Mouse (Mus musculus) left cerebral cortex, postnatal 25 days (tissue): Measurements from ENCODE around the gene Gm9821. TPM values are rescaled to one million over a fixed set of nuclear protein-coding genes. Genes with fewer than 3 reads are reported as not detected.

Source experiments
- DNase-seq, 2 experiments: peaks; one replicate each; pipeline ENCODE4 v3.0.0; 2022; ENCODE audit warnings: low spot score in 2 of 2, mixed read lengths in 1 of 2
- intact Hi-C: fragments of 180-260 bp; cut with DNase I; formaldehyde crosslinking; loops from one replicate; pipeline ENCODE4 v1.15.1; 2025
- microRNA-seq, 2 experiments: library from miRNA; unstranded; fragments of <30 nt; microRNA quantifications; one replicate each; pipeline ENCODE4 v1.2.0; 2022
- total RNA-seq, 2 experiments: library from RNA; stranded (reverse); gene quantifications; 2 replicates each; pipeline ENCODE4 v1.2.3; 2021

Gene Gm9821
- total RNA-seq, 2 experiments from 2014 or later = not detected

DNA sequence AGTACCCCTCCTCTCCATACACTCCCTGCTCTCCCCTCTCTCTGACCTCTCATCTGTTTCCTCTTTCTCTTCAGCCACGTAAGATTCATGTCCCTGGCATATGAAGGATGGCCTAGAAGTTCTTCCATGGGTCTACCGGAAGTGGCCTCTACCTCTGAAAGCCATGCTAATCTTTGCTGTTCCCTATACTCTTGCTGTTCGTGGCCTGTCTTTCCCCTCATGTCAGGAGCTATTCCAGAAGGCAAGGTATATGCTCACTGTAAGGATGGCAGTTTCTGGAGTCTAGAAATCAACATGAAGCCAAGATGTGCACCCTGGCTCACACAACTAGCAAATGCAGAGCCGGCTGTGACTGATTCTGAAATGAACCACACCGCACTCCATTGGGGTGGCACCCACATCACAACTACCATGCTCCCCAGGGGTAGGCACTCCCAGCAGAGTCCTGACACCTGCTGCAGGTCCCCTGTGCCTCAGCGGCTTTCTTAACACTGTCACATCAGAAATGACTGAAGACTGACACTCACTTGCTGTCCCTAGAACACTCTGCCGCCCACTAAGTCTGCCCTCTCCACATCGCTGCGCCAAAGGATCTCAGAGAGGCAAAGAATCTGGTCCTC lies 39.5 kb downstream of the Gm9821 start:
- intact Hi-C loops = loop anchor here (5.0 kb wide), 1 partner anchor 197 kb away; no protein-coding TSS in a partner anchor
- DNase-seq = no peak

DNA sequence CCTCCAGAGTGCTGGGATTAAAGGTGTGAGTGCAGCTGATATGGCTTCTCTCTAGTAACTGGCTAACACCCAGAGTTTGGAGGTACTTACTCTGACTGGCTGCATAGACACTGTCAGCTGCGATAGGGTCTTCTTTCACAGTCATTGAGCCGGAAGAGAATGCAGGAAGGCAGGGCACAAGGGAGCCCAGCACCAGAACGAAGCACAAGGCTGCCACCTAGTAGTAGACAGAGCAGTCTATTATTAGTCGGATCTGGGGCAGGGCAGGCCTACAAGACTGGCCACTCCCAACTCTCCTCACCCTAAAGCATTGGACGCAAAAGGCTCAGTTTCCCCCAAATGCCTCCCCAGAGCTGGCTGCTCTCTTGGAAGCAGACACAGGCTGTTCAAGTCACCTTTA lies 40.6 kb downstream of the Gm9821 start:
- no peak for DNase-seq
- intact Hi-C loops = loop anchor here (1.0 to 5.0 kb wide), 2 partner anchors 42 to 196 kb away; no protein-coding TSS in a partner anchor

DNA sequence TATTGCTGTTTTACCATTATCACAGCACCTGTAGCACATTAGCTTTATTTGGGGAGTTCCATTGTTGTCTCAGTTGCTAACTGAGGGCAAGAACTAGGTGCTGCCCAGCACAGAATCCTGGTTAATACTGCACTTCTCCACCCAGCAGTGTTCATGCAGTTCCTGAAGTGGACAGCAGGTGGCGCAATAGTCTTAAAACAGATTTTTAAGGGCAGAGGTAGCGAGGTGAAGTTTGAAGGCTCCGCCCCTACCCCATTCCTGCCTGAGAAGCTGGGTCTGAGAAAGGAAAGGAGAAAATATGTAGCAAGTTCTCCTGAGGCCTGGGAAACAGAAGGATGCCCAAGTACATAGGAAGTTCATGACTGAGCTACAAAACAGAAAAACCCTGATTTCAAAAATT lies 42.0 kb downstream of the Gm9821 start:
- intact Hi-C loops = loop anchor here (1.0 to 5.0 kb wide), 2 partner anchors 71 to 195 kb away; no protein-coding TSS in a partner anchor
- peak; percentile 80 to 88 for DNase-seq

DNA sequence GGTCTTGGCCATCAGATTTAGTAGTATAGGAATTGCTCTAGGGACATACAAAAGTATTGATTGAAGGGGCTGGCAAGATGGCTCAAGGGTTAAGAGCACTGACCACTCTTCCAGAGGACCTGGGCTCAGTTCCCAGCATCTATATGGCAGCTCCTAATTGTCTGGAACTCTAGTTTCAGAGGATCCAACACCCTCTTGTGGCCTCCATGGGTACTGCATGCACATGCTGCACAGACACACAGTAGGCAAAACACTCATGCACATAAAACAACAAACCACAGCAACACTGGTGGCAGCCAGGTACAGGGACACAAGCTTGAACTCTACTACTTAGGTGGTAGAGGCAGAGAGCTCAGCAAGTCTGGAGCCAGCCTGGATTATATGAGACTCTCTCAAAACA lies 44.2 kb downstream of the Gm9821 start:
- intact Hi-C loops = loop anchor here (5.0 to 10.0 kb wide), 2 partner anchors 193 to 345 kb away; no protein-coding TSS in a partner anchor
- no peak for DNase-seq

DNA sequence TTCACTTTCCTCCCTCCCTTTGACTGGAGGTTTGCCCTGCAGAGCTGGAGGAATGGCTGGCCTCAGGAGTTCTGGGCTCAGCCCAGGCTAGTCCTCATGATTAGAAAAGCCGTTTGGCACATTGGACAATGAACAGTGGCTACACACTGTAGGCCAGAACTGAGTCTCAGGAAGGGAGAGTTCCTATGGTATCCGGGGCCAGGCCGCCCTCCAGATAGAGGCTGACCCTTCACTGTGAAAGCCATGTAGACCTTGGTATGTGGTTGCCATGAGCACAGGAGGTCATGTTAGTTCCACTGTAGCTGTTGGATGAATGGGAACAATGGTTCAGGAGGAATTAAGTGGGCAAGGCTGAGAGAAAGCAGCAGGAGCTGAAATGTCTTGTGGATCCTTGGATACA lies 47.9 kb downstream of the Gm9821 start:
- intact Hi-C loops = loop anchor here (10.0 kb wide), 1 partner anchor 341 kb away; no protein-coding TSS in a partner anchor
- DNase-seq = no peak

DNA sequence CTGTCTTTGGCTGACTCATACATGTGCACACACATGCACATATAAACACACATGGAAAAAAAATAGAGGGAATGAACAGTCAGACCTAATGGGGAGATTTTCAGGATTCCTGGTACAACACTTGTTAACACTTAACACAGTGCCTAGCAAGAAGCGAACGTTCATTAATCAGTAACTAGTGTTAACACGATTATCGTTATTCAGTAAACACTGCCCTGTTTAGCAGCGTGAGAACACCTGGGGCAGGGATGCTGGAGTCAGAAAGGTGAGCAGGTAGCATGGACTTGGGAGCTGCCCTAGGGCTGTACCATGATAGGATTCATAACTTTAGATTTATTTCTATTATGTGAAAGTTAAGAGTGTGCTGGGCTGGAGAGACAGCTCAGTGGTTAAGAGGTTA lies 50.5 kb downstream of the Gm9821 start:
- DNase-seq = no peak
- intact Hi-C loops = loop anchor here (5.0 to 10.0 kb wide), 2 partner anchors 191 to 339 kb away; no protein-coding TSS in a partner anchor

Small RNA genes within 50 kb of the gene (microRNA-seq; reads per million reads assigned to microRNA genes)
- 0.25 to 0.34 reads per million in 2 experiments for gene Mir6999

Other genes with a start within 250 kb of the Gm9821 start
- gene Atg13, start 235.1 kb upstream of the Gm9821 start, total RNA-seq = 10 to 100 TPM; 80.1 to 80.8 TPM
- gene Harbi1, start 234.9 kb upstream of the Gm9821 start, total RNA-seq = 1 to 10 TPM; 8.3 to 9.7 TPM
- gene Ambra1, start 215.6 kb upstream of the Gm9821 start, total RNA-seq = 10 to 100 TPM; 50.5 to 52.3 TPM
- 10 to 100 TPM; 41.6 to 55.1 TPM for gene Chrm4, start 18.5 kb upstream of the Gm9821 start, total RNA-seq
- gene Mdk, start 13.4 kb upstream of the Gm9821 start, total RNA-seq = 10 to 100 TPM; 18.3 to 19.6 TPM
- gene Dgkz, start 30.2 kb downstream of the Gm9821 start, total RNA-seq = 100 to 1,000 TPM; 556 to 558 TPM
- gene Creb3l1, start 78.8 kb downstream of the Gm9821 start, total RNA-seq = 1 to 10 TPM; 2.9 to 3.2 TPM
- 100 to 1,000 TPM in 1 of 2 experiments, 10 to 100 TPM in 1; 98.0 to 109 TPM for gene Phf21a, start 147.4 kb downstream of the Gm9821 start, total RNA-seq